Mouse (Mus musculus) brain, embryonic 14.5 days (tissue): ENCODE measurements around the gene Fam3b.

Source experiments
- CTCF ChIP-seq: fragments of 200-500 bp; IDR thresholded peaks from 2 replicates; pipeline ENCODE4 v1.5.1; 2012; ENCODE audit warnings: inconsistent platforms, mild to moderate bottlenecking, moderate library complexity, borderline replicate concordance; ENCODE audit not compliant: insufficient read depth, insufficient read length; ENCODE audit errors: extremely low read depth
- POLR2A ChIP-seq: fragments of 200-500 bp; IDR thresholded peaks from 2 replicates; pipeline ENCODE4 v1.6.1; 2012; ENCODE audit warnings: mild to moderate bottlenecking, inconsistent platforms, borderline replicate concordance; ENCODE audit not compliant: poor library complexity, insufficient read depth, insufficient read length, severe bottlenecking; ENCODE audit errors: extremely low read depth

GRCm38 (mm10) chr16:97466182-97466957, 48.2 kb downstream of the Fam3b start:
- peak; percentile 53; the same call in 1 of the 2 replicates for TF ChIP-seq CTCF
- no peak for TF ChIP-seq POLR2A
